Mouse (Mus musculus) cerebellum, adult 2 months (tissue): ENCODE data around the gene Acox3.

Experiments
- CTCF ChIP-seq: fragments of 200-500 bp; IDR thresholded peaks from 2 replicates; pipeline ENCODE4 v1.5.1; 2011; ENCODE audit warnings: low read depth, mild to moderate bottlenecking, control low read depth, low read length, moderate library complexity, borderline replicate concordance; ENCODE audit not compliant: insufficient read depth
- POLR2A ChIP-seq: fragments of 200-500 bp; IDR thresholded peaks from 2 replicates; pipeline ENCODE4 v1.6.1; 2011; ENCODE audit warnings: low read length, control low read depth, borderline replicate concordance; ENCODE audit not compliant: insufficient read depth

- TF ChIP-seq CTCF = no peak
- TF ChIP-seq POLR2A = no peak
These were observed 45.8 kb downstream of the Acox3 start for GRCm38 (mm10) chr5:35628685-35629084.
